Mouse (Mus musculus): Measurements from ENCODE around the gene Padi3. TPM values are rescaled to one million over a fixed set of nuclear protein-coding genes. Genes with fewer than 3 reads are reported as not detected.
A peak's percentile ranks its signal among the peaks of the same experiment; 100 is the strongest.

Gene Padi3
- polyA plus RNA-seq, 1 experiment from 2014 or later, result 0.10 TPM

GRCm38 (mm10) chr4:140771091-140771490 lies 39.4 kb downstream of the Padi3 start:
- H3K9me3 ChIP-seq (ENCODE audit: low read length), result no peaks in the 10 kb centered on the region
- WGBS, result 24% methylated on average over 4 of the region's 4 CpGs
- 0 out of 2 replicates have a peak, but pooled peaks have one; percentile 21 for ATAC-seq (ENCODE audit: low FRiP score, low TSS enrichment)
- H3K9ac ChIP-seq (replicated peaks; ENCODE audit: low read length), result no peak overlapping the region
- H3K27me3 ChIP-seq (ENCODE audit: insufficient read depth, low read length), result no peaks in the 10 kb centered on the region
- H3K36me3 ChIP-seq (ENCODE audit: insufficient read depth, low read length), result no peaks in the 10 kb centered on the region
- H3K4me2 ChIP-seq (replicated peaks; ENCODE audit: low read depth, low read length), result no peak overlapping the region
- H3K4me1 ChIP-seq (ENCODE audit: insufficient read depth, low read length), result peaks cover 16% of the 10 kb centered on the region
- H3K4me3 ChIP-seq (ENCODE audit: low read length), result no peak overlapping the region
- H3K27ac ChIP-seq (ENCODE audit: low read length), result no peak overlapping the region

GRCm38 (mm10) chr4:140770433-140770832 lies 40.0 kb downstream of the Padi3 start:
- H3K4me1 ChIP-seq (ENCODE audit: insufficient read depth, low read length), result peaks cover 16% of the 10 kb centered on the region
- no peaks in the 10 kb centered on the region for H3K9me3 ChIP-seq (ENCODE audit: low read length)
- peak overlapping the region; percentile 79 for H3K27ac ChIP-seq (ENCODE audit: low read length)
- no peaks in the 10 kb centered on the region for H3K36me3 ChIP-seq (ENCODE audit: insufficient read depth, low read length)
- ATAC-seq (ENCODE audit: low FRiP score, low TSS enrichment), result peak; percentile 53; the same call in 1 of the 2 replicates
- H3K4me3 ChIP-seq (ENCODE audit: low read length), result peak overlapping the region; percentile 42
- H3K9ac ChIP-seq (replicated peaks; ENCODE audit: low read length), result peak overlapping the region; percentile 49; the same call in 1 of the 2 replicates
- peak overlapping the region; percentile 54 for H3K4me2 ChIP-seq (replicated peaks; ENCODE audit: low read depth, low read length)
- WGBS, result 5% methylated on average over 13 of the region's 13 CpGs
- H3K27me3 ChIP-seq (ENCODE audit: insufficient read depth, low read length), result no peaks in the 10 kb centered on the region

- Histone ChIP-seq H3K4me3 (ENCODE audit: low read length) (no peak overlapping the region), H3K27me3 (ENCODE audit: insufficient read depth, low read length) (no peaks in the 10 kb centered on the region), H3K9me3 (ENCODE audit: low read length) (no peaks in the 10 kb centered on the region), H3K9ac (replicated peaks; ENCODE audit: low read length) (no peak overlapping the region), H3K36me3 (ENCODE audit: insufficient read depth, low read length) (no peaks in the 10 kb centered on the region), H3K27ac (ENCODE audit: low read length) (no peak overlapping the region), H3K4me1 (ENCODE audit: insufficient read depth, low read length) (peaks cover 16% of the 10 kb centered on the region), H3K4me2 (replicated peaks; ENCODE audit: low read depth, low read length) (no peak overlapping the region)
- 93% methylated on average over 5 of the region's 5 CpGs for WGBS
- ATAC-seq (ENCODE audit: low FRiP score, low TSS enrichment), result no peak
These were observed 41.5 kb downstream of the Padi3 start for GRCm38 (mm10) chr4:140768973-140769372.

GRCm38 (mm10) chr4:140765936-140766335 lies 44.5 kb downstream of the Padi3 start:
- Histone ChIP-seq H3K27ac (ENCODE audit: low read length) (no peak overlapping the region), H3K36me3 (ENCODE audit: insufficient read depth, low read length) (no peaks in the 10 kb centered on the region), H3K4me3 (ENCODE audit: low read length) (no peak overlapping the region), H3K4me2 (replicated peaks; ENCODE audit: low read depth, low read length) (no peak overlapping the region), H3K9me3 (ENCODE audit: low read length) (no peaks in the 10 kb centered on the region), H3K9ac (replicated peaks; ENCODE audit: low read length) (no peak overlapping the region), H3K27me3 (ENCODE audit: insufficient read depth, low read length) (no peaks in the 10 kb centered on the region), H3K4me1 (ENCODE audit: insufficient read depth, low read length) (peaks cover 7% of the 10 kb centered on the region)
- WGBS, result 77% methylated on average over 3 of the region's 3 CpGs
- no peak for ATAC-seq (ENCODE audit: low FRiP score, low TSS enrichment)

- Histone ChIP-seq H3K4me3 (ENCODE audit: low read length) (no peak overlapping the region), H3K27me3 (ENCODE audit: insufficient read depth, low read length) (no peaks in the 10 kb centered on the region), H3K36me3 (ENCODE audit: insufficient read depth, low read length) (no peaks in the 10 kb centered on the region), H3K4me2 (replicated peaks; ENCODE audit: low read depth, low read length) (no peak overlapping the region), H3K4me1 (ENCODE audit: insufficient read depth, low read length) (peaks cover 2% of the 10 kb centered on the region; the same call in 1 of the 2 replicates), H3K9me3 (ENCODE audit: low read length) (no peaks in the 10 kb centered on the region), H3K9ac (replicated peaks; ENCODE audit: low read length) (no peak overlapping the region), H3K27ac (ENCODE audit: low read length) (no peak overlapping the region)
- ATAC-seq (ENCODE audit: low FRiP score, low TSS enrichment), result no peak; the same call in 1 of the 2 replicates
- WGBS, result 18% methylated on average over 9 of the region's 9 CpGs
These were observed 47.3 kb downstream of the Padi3 start for GRCm38 (mm10) chr4:140763158-140763557.

GRCm38 (mm10) chr4:140761601-140762000 lies 48.8 kb downstream of the Padi3 start:
- 67% methylated on average over 7 of the region's 7 CpGs for WGBS

GRCm38 (mm10) chr4:140755811-140756210 lies 54.6 kb downstream of the Padi3 start:
- Histone ChIP-seq H3K27ac (ENCODE audit: low read length) (no peak overlapping the region), H3K4me3 (ENCODE audit: low read length) (no peak overlapping the region), H3K36me3 (ENCODE audit: insufficient read depth, low read length) (no peaks in the 10 kb centered on the region), H3K4me2 (replicated peaks; ENCODE audit: low read depth, low read length) (no peak overlapping the region), H3K27me3 (ENCODE audit: insufficient read depth, low read length) (no peaks in the 10 kb centered on the region), H3K4me1 (ENCODE audit: insufficient read depth, low read length) (peaks cover 8% of the 10 kb centered on the region; the same call in 1 of the 2 replicates), H3K9ac (replicated peaks; ENCODE audit: low read length) (no peak overlapping the region), H3K9me3 (ENCODE audit: low read length) (no peaks in the 10 kb centered on the region)
- no peak for ATAC-seq (ENCODE audit: low FRiP score, low TSS enrichment)
- WGBS, result 78% methylated on average over 3 of the region's 3 CpGs

More at GRCm38 (mm10) chr4:140761601-140762000, 48.8 kb downstream of the Padi3 start:
- no peak overlapping the region for H3K27ac ChIP-seq (ENCODE audit: low read length)
- H3K4me1 ChIP-seq (ENCODE audit: insufficient read depth, low read length), result peaks cover 8% of the 10 kb centered on the region; the same call in 1 of the 2 replicates
- H3K9ac ChIP-seq (replicated peaks; ENCODE audit: low read length), result no peak overlapping the region
- no peaks in the 10 kb centered on the region for H3K9me3 ChIP-seq (ENCODE audit: low read length)
- no peak for ATAC-seq (ENCODE audit: low FRiP score, low TSS enrichment)
- no peak overlapping the region for H3K4me3 ChIP-seq (ENCODE audit: low read length)
- H3K4me2 ChIP-seq (replicated peaks; ENCODE audit: low read depth, low read length), result no peak overlapping the region
- H3K27me3 ChIP-seq (ENCODE audit: insufficient read depth, low read length), result no peaks in the 10 kb centered on the region
- no peaks in the 10 kb centered on the region for H3K36me3 ChIP-seq (ENCODE audit: insufficient read depth, low read length)

GRCm38 (mm10) chr4:140753366-140753765 lies 57.1 kb downstream of the Padi3 start:
- H3K4me1 ChIP-seq (ENCODE audit: insufficient read depth, low read length), result peaks cover 12% of the 10 kb centered on the region; the same call in 1 of the 2 replicates
- H3K27ac ChIP-seq (ENCODE audit: low read length), result no peak overlapping the region
- no peaks in the 10 kb centered on the region for H3K27me3 ChIP-seq (ENCODE audit: insufficient read depth, low read length)
- H3K4me2 ChIP-seq (replicated peaks; ENCODE audit: low read depth, low read length), result no peak overlapping the region
- no peaks in the 10 kb centered on the region for H3K9me3 ChIP-seq (ENCODE audit: low read length)
- H3K9ac ChIP-seq (replicated peaks; ENCODE audit: low read length), result no peak overlapping the region
- no peak for ATAC-seq (ENCODE audit: low FRiP score, low TSS enrichment)
- 55% methylated on average over 7 of the region's 7 CpGs for WGBS
- H3K36me3 ChIP-seq (ENCODE audit: insufficient read depth, low read length), result no peaks in the 10 kb centered on the region
- no peak overlapping the region for H3K4me3 ChIP-seq (ENCODE audit: low read length)

- Histone ChIP-seq H3K9me3 (ENCODE audit: low read length) (no peaks in the 10 kb centered on the region), H3K27ac (ENCODE audit: low read length) (no peak overlapping the region), H3K4me2 (replicated peaks; ENCODE audit: low read depth, low read length) (peak overlapping the region; percentile 50), H3K36me3 (ENCODE audit: insufficient read depth, low read length) (no peaks in the 10 kb centered on the region), H3K27me3 (ENCODE audit: insufficient read depth, low read length) (no peaks in the 10 kb centered on the region), H3K4me3 (ENCODE audit: low read length) (peak overlapping the region; percentile 14; the same call in 1 of the 2 replicates), H3K4me1 (ENCODE audit: insufficient read depth, low read length) (peaks cover 9% of the 10 kb centered on the region; the same call in 1 of the 2 replicates), H3K9ac (replicated peaks; ENCODE audit: low read length) (no peak overlapping the region)
- ATAC-seq (ENCODE audit: low FRiP score, low TSS enrichment), result peak; percentile 44; the same call in 1 of the 2 replicates
- WGBS, result 7% methylated on average over 19 of the region's 19 CpGs
These were observed 60.1 kb downstream of the Padi3 start for GRCm38 (mm10) chr4:140750328-140750727.

GRCm38 (mm10) chr4:140747978-140748377 lies 62.5 kb downstream of the Padi3 start:
- WGBS, result 21% methylated on average over 12 of the region's 12 CpGs
- Histone ChIP-seq H3K4me1 (ENCODE audit: insufficient read depth, low read length) (peaks cover 9% of the 10 kb centered on the region; the same call in 1 of the 2 replicates), H3K4me3 (ENCODE audit: low read length) (no peak overlapping the region), H3K4me2 (replicated peaks; ENCODE audit: low read depth, low read length) (no peak overlapping the region), H3K27me3 (ENCODE audit: insufficient read depth, low read length) (no peaks in the 10 kb centered on the region), H3K9ac (replicated peaks; ENCODE audit: low read length) (no peak overlapping the region), H3K27ac (ENCODE audit: low read length) (no peak overlapping the region), H3K9me3 (ENCODE audit: low read length) (no peaks in the 10 kb centered on the region), H3K36me3 (ENCODE audit: insufficient read depth, low read length) (no peaks in the 10 kb centered on the region)
- 0 out of 2 replicates have a peak, but pooled peaks have one; percentile 36 for ATAC-seq (ENCODE audit: low FRiP score, low TSS enrichment)
